Mouse (Mus musculus) forebrain, embryonic 12.5 days (tissue): Measurements from ENCODE around the gene Fmnl1. TPM values are rescaled to one million over a fixed set of nuclear protein-coding genes. Genes with fewer than 3 reads are reported as not detected.
A peak's percentile ranks its signal among the peaks of the same experiment; 100 is the strongest.

ENCODE experiments used
- ATAC-seq: fragments of 200-750 bp; cut with Nextera tagmentation; 2 replicates; pipeline ENCODE4 v1.8.0; 2017; ENCODE audit warnings: moderate TSS enrichment; ENCODE audit not compliant: low FRiP score
- H3K27ac ChIP-seq: fragments of 300-500 bp; sonication (generic); 2 replicates; pipeline ENCODE4 v1.5.1; 2016; ENCODE audit warnings: mild to moderate bottlenecking
- H3K27me3 ChIP-seq: fragments of 300-500 bp; sonication (generic); 2 replicates; pipeline ENCODE4 v1.6.1; 2016; ENCODE audit warnings: mild to moderate bottlenecking
- H3K36me3 ChIP-seq: fragments of 300-500 bp; sonication (generic); replicated peaks from 2 replicates; pipeline ENCODE4 v1.6.1; 2016; ENCODE audit warnings: mild to moderate bottlenecking
- H3K4me1 ChIP-seq: fragments of 300-500 bp; sonication (generic); 2 replicates; pipeline ENCODE4 v1.6.1; 2016
- H3K4me2 ChIP-seq: fragments of 300-500 bp; sonication (generic); 2 replicates; pipeline ENCODE4 v1.6.1; 2016; ENCODE audit warnings: mild to moderate bottlenecking, moderate library complexity
- H3K4me3 ChIP-seq: fragments of 300-500 bp; sonication (generic); replicated peaks from 2 replicates; pipeline ENCODE4 v1.5.1; 2016; ENCODE audit warnings: mild to moderate bottlenecking
- H3K9ac ChIP-seq: fragments of 300-500 bp; sonication (generic); 2 replicates; pipeline ENCODE4 v1.6.1; 2016; ENCODE audit warnings: mild to moderate bottlenecking
- H3K9me3 ChIP-seq: fragments of 300-500 bp; sonication (generic); 2 replicates; pipeline ENCODE4 v1.6.1; 2016
- WGBS: fragments of 180-500 bp; shearing (Covaris S2); methylation state at CpG from one replicate; pipeline ENCODE4 v1.1.7; 2016; 5-methylcytosine and 5-hydroxymethylcytosine counted together
- polyA plus RNA-seq: library from polyadenylated mRNA; unstranded; fragments of >200 nt; fragmentation: Nextera tagmentation; extraction: Ambion mirVana; gene quantifications from 2 replicates; pipeline ENCODE4 v1.2.1, GENCODE M21; 2016

Fmnl1 gene
- polyA plus RNA-seq, 1 experiment from 2014 or later = 1.1 TPM

GRCm38 (mm10) chr11:103236903-103237302 is 66.0 kb downstream of the Fmnl1 start:
- Histone ChIP-seq H3K27me3 (no peaks in the 10 kb centered on the region), H3K36me3 (peaks cover 48% of the 10 kb centered on the region), H3K4me3 (no peak overlapping the region), H3K4me1 (peaks cover 4% of the 10 kb centered on the region; the same call in 1 of the 2 replicates), H3K4me2 (no peak overlapping the region), H3K9me3 (no peaks in the 10 kb centered on the region), H3K27ac (no peak overlapping the region), H3K9ac (no peak overlapping the region)
- ATAC-seq = no peak
- WGBS = 91% methylated on average over 10 of the region's 10 CpGs

DNA sequence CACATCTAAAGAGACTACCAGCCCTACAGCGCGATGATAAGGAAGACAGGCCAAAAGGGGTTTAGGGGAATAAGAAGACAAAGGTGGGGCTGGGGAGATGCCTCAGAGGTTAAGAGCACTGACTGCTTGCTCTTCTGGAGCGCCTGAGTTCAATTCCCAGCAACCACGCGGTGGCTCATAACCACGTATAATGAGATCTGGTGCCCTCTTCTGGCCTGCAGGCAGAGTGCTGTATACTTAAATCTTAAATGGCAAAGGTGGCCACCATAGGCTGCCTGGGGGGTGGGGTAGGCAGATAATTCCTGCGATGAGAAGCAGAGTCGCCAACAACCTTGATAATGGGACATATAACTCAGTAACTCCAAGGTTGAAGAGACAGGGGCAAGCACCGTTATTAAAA is 66.8 kb downstream of the Fmnl1 start:
- Histone ChIP-seq H3K27me3 (no peaks in the 10 kb centered on the region), H3K27ac (no peak overlapping the region), H3K9me3 (no peaks in the 10 kb centered on the region), H3K36me3 (peaks cover 48% of the 10 kb centered on the region), H3K9ac (no peak overlapping the region), H3K4me2 (no peak overlapping the region), H3K4me1 (peaks cover 8% of the 10 kb centered on the region; the same call in 1 of the 2 replicates), H3K4me3 (no peak overlapping the region)
- 68% methylated on average over 9 of the region's 9 CpGs for WGBS
- no peak for ATAC-seq

DNA sequence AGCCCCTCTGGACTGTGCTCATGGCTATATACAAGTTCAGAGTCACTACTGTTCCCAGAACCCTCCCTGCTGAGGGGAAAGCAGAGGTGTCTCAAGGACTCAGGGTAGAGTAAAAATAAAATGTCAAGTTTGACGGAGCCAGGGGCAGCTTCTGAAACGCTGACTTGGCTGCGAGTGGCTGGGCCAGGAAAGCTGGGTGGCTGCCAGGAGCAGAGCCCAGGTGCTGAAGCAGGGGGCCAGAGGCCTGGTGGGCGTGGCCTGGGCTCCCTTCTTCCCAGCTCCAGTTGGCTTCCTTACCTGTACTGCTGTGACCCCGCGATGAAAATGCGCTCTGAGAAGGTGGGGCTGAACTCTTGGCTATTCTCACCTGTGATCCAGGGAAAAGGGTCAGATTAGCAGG is 69.8 kb downstream of the Fmnl1 start:
- WGBS = 50% methylated on average over 7 of the region's 7 CpGs
- peaks cover 45% of the 10 kb centered on the region for H3K36me3 ChIP-seq

DNA sequence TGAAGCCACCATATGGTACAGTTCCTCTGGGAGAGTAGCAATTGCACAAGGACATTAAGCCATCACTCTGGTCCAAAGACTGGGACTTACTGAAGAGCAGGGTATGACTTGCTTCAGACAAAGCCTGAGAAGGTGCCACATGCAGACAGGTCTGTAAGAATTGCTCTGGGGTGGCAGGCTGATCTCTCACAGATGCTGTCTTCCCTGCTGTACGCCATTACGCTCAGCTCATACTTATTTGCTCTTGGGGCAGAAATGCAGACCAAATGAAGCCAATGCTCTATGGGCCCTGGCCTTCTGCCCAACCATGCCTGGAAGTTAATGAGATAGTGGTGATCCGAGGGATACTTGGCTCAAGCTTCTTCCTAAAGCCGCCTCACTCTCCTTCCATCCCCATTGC is 73.9 kb downstream of the Fmnl1 start:
- H3K36me3 ChIP-seq = peaks cover 8% of the 10 kb centered on the region
- no peak overlapping the region for H3K27ac ChIP-seq
- no peak overlapping the region for H3K9ac ChIP-seq
- H3K9me3 ChIP-seq = no peaks in the 10 kb centered on the region
- H3K27me3 ChIP-seq = no peaks in the 10 kb centered on the region
- WGBS = 96% methylated on average over 4 of the region's 4 CpGs
- no peak overlapping the region for H3K4me3 ChIP-seq
- peaks cover 29% of the 10 kb centered on the region for H3K4me1 ChIP-seq
- ATAC-seq = no peak
- H3K4me2 ChIP-seq = no peak overlapping the region

More for the DNA sequence above, 69.8 kb downstream of the Fmnl1 start:
- no peaks in the 10 kb centered on the region for H3K27me3 ChIP-seq
- H3K27ac ChIP-seq = no peak overlapping the region
- no peak for ATAC-seq
- H3K4me1 ChIP-seq = peaks cover 8% of the 10 kb centered on the region; the same call in 1 of the 2 replicates
- H3K9me3 ChIP-seq = no peaks in the 10 kb centered on the region
- H3K9ac ChIP-seq = no peak overlapping the region
- H3K4me3 ChIP-seq = no peak overlapping the region
- H3K4me2 ChIP-seq = no peak overlapping the region

- Histone ChIP-seq H3K4me1 (peaks cover 29% of the 10 kb centered on the region), H3K4me3 (no peak overlapping the region), H3K9ac (no peak overlapping the region), H3K27me3 (no peaks in the 10 kb centered on the region), H3K27ac (0 out of 2 replicates have a peak overlapping the region, but pooled peaks have one; percentile 13), H3K9me3 (no peaks in the 10 kb centered on the region), H3K4me2 (no peak overlapping the region), H3K36me3 (no peaks in the 10 kb centered on the region)
- no peak for ATAC-seq
- WGBS = 82% methylated on average over 10 of the region's 10 CpGs
These were observed 75.3 kb downstream of the Fmnl1 start for GRCm38 (mm10) chr11:103246081-103246730.

DNA sequence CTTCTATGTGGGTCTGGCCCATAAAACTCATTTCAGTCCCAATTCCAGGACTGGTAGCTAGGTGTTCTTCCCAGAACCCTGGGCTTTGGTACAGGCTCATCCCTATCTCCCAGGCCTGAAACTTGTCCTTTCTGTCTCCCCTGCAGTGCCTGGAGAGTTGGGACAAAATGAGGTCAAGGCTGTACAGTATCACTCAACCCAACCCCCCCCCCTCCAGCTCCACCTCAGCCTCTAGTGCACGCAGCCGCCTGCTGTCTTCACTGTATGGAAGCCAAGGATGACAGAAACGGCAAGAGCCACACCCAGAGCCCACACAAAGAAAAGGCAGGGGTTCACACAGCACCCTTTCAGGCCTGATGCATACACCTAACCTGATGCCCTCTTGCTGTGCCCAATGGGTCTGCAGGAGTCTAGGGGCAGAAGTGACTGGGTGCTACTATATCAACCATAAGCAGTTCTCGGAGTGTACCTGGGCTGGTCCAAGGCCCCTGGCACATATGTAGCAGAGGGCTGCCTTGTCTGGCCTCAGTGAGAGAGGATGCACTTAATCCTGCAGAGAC is 75.9 kb downstream of the Fmnl1 start:
- no peak for ATAC-seq
- Histone ChIP-seq H3K4me3 (no peak overlapping the region), H3K4me1 (peaks cover 26% of the 10 kb centered on the region), H3K27ac (0 out of 2 replicates have a peak overlapping the region, but pooled peaks have one; percentile 13), H3K27me3 (no peaks in the 10 kb centered on the region), H3K36me3 (no peaks in the 10 kb centered on the region), H3K4me2 (no peak overlapping the region), H3K9ac (0 out of 2 replicates have a peak overlapping the region, but pooled peaks have one; percentile 1), H3K9me3 (no peaks in the 10 kb centered on the region)
- 81% methylated on average over 4 of the region's 4 CpGs for WGBS

GRCm38 (mm10) chr11:103247504-103248177 is 76.7 kb downstream of the Fmnl1 start:
- Histone ChIP-seq H3K27me3 (no peaks in the 10 kb centered on the region), H3K9me3 (no peaks in the 10 kb centered on the region), H3K27ac (peak overlapping the region; percentile 33; the same call in 1 of the 2 replicates), H3K4me3 (no peak overlapping the region), H3K4me1 (peaks cover 21% of the 10 kb centered on the region), H3K4me2 (no peak overlapping the region), H3K9ac (no peak overlapping the region), H3K36me3 (no peaks in the 10 kb centered on the region)
- no peak for ATAC-seq
- 75% methylated on average over 11 of the region's 11 CpGs for WGBS

Other genes with a start within 250 kb of the Fmnl1 start
- gene Kif18b, start 246.0 kb upstream of the Fmnl1 start, polyA plus RNA-seq = 10.8 and 13.0 TPM in 2 replicates
- 3.7 and 4.0 TPM in 2 replicates for gene C1ql1, start 224.4 kb upstream of the Fmnl1 start, polyA plus RNA-seq
- 49.0 and 56.2 TPM in 2 replicates for gene Nmt1, start 142.9 kb upstream of the Fmnl1 start, polyA plus RNA-seq
- gene Dcakd, start 142.8 kb upstream of the Fmnl1 start, polyA plus RNA-seq = 190 and 210 TPM in 2 replicates
- gene Plcd3, start 69.4 kb upstream of the Fmnl1 start, polyA plus RNA-seq = 1.4 and 1.5 TPM in 2 replicates
- 5.7 and 7.1 TPM in 2 replicates for gene Acbd4, start 69.4 kb upstream of the Fmnl1 start, polyA plus RNA-seq
- 3.4 TPM in 2 replicates for gene Hexim1, start 54.9 kb upstream of the Fmnl1 start, polyA plus RNA-seq
- gene Hexim2, start 38.7 kb upstream of the Fmnl1 start, polyA plus RNA-seq = 10.1 and 11.8 TPM in 2 replicates
- 0.33 and 0.64 TPM in 2 replicates for gene 1700023F06Rik, start 37.5 kb downstream of the Fmnl1 start, polyA plus RNA-seq
- not detected in 2 replicates for gene Spata32, start 47.3 kb downstream of the Fmnl1 start, polyA plus RNA-seq
- gene Map3k14, start 96.4 kb downstream of the Fmnl1 start, polyA plus RNA-seq = 4.6 and 4.7 TPM in 2 replicates
- gene Arhgap27, start 192.6 kb downstream of the Fmnl1 start, polyA plus RNA-seq = 3.2 and 3.7 TPM in 2 replicates
- 10.3 and 11.1 TPM in 2 replicates for gene Plekhm1, start 241.6 kb downstream of the Fmnl1 start, polyA plus RNA-seq